Comparison of ENCODE assay signal across 18 mouse cellular contexts in the genomic region with DNA sequence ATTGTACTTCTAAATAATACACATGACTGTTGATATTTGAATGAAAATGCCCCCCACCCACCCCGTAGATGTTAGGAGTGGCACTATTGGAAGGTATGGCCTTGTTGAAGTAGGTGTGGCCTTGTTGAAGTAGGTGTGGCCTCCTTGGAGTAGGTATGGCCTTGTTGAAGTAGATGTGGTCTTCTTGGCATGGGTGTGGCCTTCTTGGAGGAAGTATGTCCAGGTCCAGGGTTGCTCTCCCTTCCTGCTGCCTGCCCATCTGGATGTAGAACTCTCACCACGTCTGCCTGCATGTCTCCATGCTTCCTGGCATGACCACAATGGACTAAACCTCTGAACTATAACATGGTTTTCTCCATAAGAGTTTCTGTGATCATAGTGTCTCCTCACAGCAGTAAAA.
"Had no signal": no experiment of that assay in that cellular context is flagged by ENCODE, and none has a peak within 500 bp of the region (broad histone marks: within the 10 kb centered on the region; RNA-seq: fewer than 3 reads in every experiment).

No protein-coding gene starts in this region.

- H3K36me3 ChIP-seq: liver, embryonic 13.5 days; liver, embryonic 15.5 days; lung, embryonic 15.5 days; midbrain, embryonic 13.5 days; midbrain, embryonic 15.5 days; neural tube, embryonic 12.5 days; stomach, embryonic 15.5 days had no signal

- H3K4me3 ChIP-seq: liver, embryonic 13.5 days; liver, embryonic 15.5 days; lung, embryonic 15.5 days; midbrain, embryonic 13.5 days; midbrain, embryonic 15.5 days; neural tube, embryonic 12.5 days; stomach, embryonic 15.5 days had no signal

- H3K27me3 ChIP-seq: liver, embryonic 13.5 days; liver, embryonic 15.5 days; midbrain, embryonic 13.5 days; midbrain, embryonic 15.5 days; neural tube, embryonic 12.5 days; stomach, embryonic 15.5 days had no signal

- H3K9me3 ChIP-seq: liver, embryonic 13.5 days; liver, embryonic 15.5 days; lung, embryonic 15.5 days; midbrain, embryonic 13.5 days; midbrain, embryonic 15.5 days; neural tube, embryonic 12.5 days; stomach, embryonic 15.5 days had no signal

- H3K4me2 ChIP-seq: liver, embryonic 13.5 days; liver, embryonic 15.5 days; lung, embryonic 15.5 days; midbrain, embryonic 11.5 days; midbrain, embryonic 13.5 days; midbrain, embryonic 15.5 days; neural tube, embryonic 12.5 days; stomach, embryonic 15.5 days had no signal

- H3K27ac ChIP-seq: liver, embryonic 13.5 days; liver, embryonic 15.5 days; lung, embryonic 15.5 days; macrophage; midbrain, embryonic 13.5 days; midbrain, embryonic 15.5 days; neural tube, embryonic 12.5 days; stomach, embryonic 15.5 days had no signal

- DNase-seq: liver, embryonic 13.5 days; liver, postnatal 0 days; lung, adult 2 months; lung, postnatal 14 days; lung, postnatal 36 days; right cerebral cortex, postnatal 14 days; thymus, adult 18-20 months; thymus, postnatal 14 days; thymus, postnatal 36 days had no signal

- H3K4me1 ChIP-seq: liver, embryonic 13.5 days; liver, embryonic 15.5 days; lung, embryonic 15.5 days; midbrain, embryonic 13.5 days; midbrain, embryonic 15.5 days; neural tube, embryonic 12.5 days; stomach, embryonic 15.5 days had no signal

- ATAC-seq: liver, postnatal 0 days; lung, postnatal 0 days; midbrain, embryonic 13.5 days; midbrain, embryonic 15.5 days had no signal

- H3K9ac ChIP-seq: liver, embryonic 13.5 days; liver, embryonic 15.5 days; liver, postnatal 0 days; lung, embryonic 15.5 days; midbrain, embryonic 13.5 days; midbrain, embryonic 15.5 days; neural tube, embryonic 12.5 days; stomach, embryonic 15.5 days had no signal
